Mouse (Mus musculus) cerebellum, adult 2 months (tissue): ENCODE results near the gene Asb15.

ENCODE experiments used
- CTCF ChIP-seq: fragments of 200-500 bp; IDR thresholded peaks from 2 replicates; pipeline ENCODE4 v1.5.1; 2011; ENCODE audit warnings: low read depth, mild to moderate bottlenecking, control low read depth, low read length, moderate library complexity, borderline replicate concordance; ENCODE audit not compliant: insufficient read depth
- POLR2A ChIP-seq: fragments of 200-500 bp; IDR thresholded peaks from 2 replicates; pipeline ENCODE4 v1.6.1; 2011; ENCODE audit warnings: low read length, control low read depth, borderline replicate concordance; ENCODE audit not compliant: insufficient read depth

DNA sequence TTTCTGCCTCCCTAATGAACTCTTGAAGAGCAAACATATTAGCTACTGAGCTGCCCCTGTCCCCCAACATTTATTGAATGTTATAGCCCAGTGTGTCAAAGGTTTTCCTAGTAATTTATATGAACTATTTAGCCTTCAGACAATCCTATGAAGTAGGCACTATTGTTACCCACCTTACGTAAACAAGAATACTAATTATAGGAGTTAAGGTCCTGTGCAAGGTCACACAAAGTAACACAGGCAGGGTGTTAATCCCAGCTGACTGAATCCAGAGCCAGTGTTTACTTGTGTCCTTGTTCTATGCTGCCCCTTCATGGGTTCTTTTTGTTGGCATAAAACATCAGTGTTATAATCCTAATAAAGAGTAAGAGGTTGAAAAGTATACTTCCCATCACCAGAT, 41.8 kb downstream of the Asb15 start:
- TF ChIP-seq CTCF (no peak), POLR2A (no peak)
